Mouse (Mus musculus) midbrain, embryonic 11.5 days (tissue): Measurements from ENCODE around the gene Dnah6. TPM values are rescaled to one million over a fixed set of nuclear protein-coding genes. Genes with fewer than 3 reads are reported as not detected.
A peak's percentile ranks its signal among the peaks of the same experiment; 100 is the strongest.

Experiments
- ATAC-seq: fragments of 200-750 bp; cut with Nextera tagmentation; 2 replicates; pipeline ENCODE4 v1.8.0; 2017; ENCODE audit warnings: moderate TSS enrichment, moderate library complexity; ENCODE audit not compliant: low FRiP score
- DNase-seq: peaks from one replicate; pipeline ENCODE4 v3.0.0; 2015; ENCODE audit warnings: low spot score; ENCODE audit errors: missing footprints
- H3K27ac ChIP-seq: fragments of 300-500 bp; sonication (generic); 2 replicates; pipeline ENCODE4 v1.5.1; 2014; ENCODE audit warnings: low read depth, low read length
- H3K27me3 ChIP-seq: fragments of 300-500 bp; sonication (generic); 2 replicates; pipeline ENCODE4 v1.6.1; 2014; ENCODE audit warnings: mild to moderate bottlenecking, low read length, moderate library complexity, mixed read lengths; ENCODE audit not compliant: control insufficient read depth, insufficient read depth
- H3K36me3 ChIP-seq: fragments of 300-500 bp; sonication (generic); 2 replicates; pipeline ENCODE4 v1.6.1; 2014; ENCODE audit warnings: mild to moderate bottlenecking, low read length, moderate library complexity, mixed read lengths; ENCODE audit not compliant: control insufficient read depth, insufficient read depth
- H3K4me1 ChIP-seq: fragments of 300-500 bp; sonication (generic); 2 replicates; pipeline ENCODE4 v1.6.1; 2014; ENCODE audit warnings: low read length; ENCODE audit not compliant: control insufficient read depth, insufficient read depth
- H3K4me2 ChIP-seq: fragments of 300-500 bp; sonication (generic); 2 replicates; pipeline ENCODE4 v1.6.1; 2014; ENCODE audit warnings: mild to moderate bottlenecking, moderate library complexity
- H3K4me3 ChIP-seq: fragments of 300-500 bp; sonication (generic); 2 replicates; pipeline ENCODE4 v1.5.1; 2014; ENCODE audit warnings: low read depth, low read length
- H3K9ac ChIP-seq: fragments of 300-500 bp; sonication (generic); 2 replicates; pipeline ENCODE4 v1.6.1; 2014; ENCODE audit warnings: low read length
- H3K9me3 ChIP-seq: fragments of 300-500 bp; sonication (generic); 2 replicates; pipeline ENCODE4 v1.6.1; 2016; ENCODE audit warnings: low read length; ENCODE audit not compliant: control insufficient read depth
- WGBS: fragments of 180-500 bp; shearing (Covaris S2); extraction: QIAGEN DNeasy Blood & Tissue Kit; methylation state at CpG from one replicate; pipeline ENCODE4 v1.1.7; 2014; 5-methylcytosine and 5-hydroxymethylcytosine counted together
- polyA plus RNA-seq: library from polyadenylated mRNA; unstranded; fragments of >200 nt; fragmentation: Nextera tagmentation; extraction: Ambion mirVana; gene quantifications from 2 replicates; pipeline ENCODE4 v1.2.1, GENCODE M21; 2014

Gene Dnah6
- polyA plus RNA-seq, 1 experiment from 2014 or later, result 0.05 TPM

DNA sequence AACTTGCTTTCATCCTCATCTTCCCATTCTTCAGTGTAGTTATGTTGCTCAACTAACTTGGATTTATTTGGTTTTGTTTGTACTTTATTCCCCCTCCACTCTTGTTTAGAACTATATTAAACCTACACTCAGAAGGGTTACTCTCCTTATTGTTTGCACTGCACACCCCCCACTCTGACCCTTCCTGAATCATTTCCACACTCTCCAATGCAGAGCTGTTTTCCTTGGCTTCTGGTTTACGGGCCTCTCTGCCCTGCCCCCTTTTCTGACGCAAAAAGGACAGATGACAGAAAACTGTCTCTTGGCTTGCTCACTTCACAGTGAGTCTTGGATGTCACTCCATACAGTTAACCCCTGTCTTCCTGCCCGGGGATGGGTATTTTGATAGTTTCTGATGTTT lies 38.5 kb downstream of the Dnah6 start:
- no peak overlapping the region for H3K9ac ChIP-seq
- no peaks in the 10 kb centered on the region for H3K27me3 ChIP-seq
- ATAC-seq, result no peak
- H3K27ac ChIP-seq, result no peak overlapping the region
- no peak for DNase-seq
- no peak overlapping the region for H3K4me2 ChIP-seq
- no peaks in the 10 kb centered on the region for H3K4me1 ChIP-seq
- 75% methylated on average over 3 of the region's 3 CpGs for WGBS
- H3K4me3 ChIP-seq, result no peak overlapping the region
- H3K9me3 ChIP-seq, result no peaks in the 10 kb centered on the region
- no peaks in the 10 kb centered on the region for H3K36me3 ChIP-seq

DNA sequence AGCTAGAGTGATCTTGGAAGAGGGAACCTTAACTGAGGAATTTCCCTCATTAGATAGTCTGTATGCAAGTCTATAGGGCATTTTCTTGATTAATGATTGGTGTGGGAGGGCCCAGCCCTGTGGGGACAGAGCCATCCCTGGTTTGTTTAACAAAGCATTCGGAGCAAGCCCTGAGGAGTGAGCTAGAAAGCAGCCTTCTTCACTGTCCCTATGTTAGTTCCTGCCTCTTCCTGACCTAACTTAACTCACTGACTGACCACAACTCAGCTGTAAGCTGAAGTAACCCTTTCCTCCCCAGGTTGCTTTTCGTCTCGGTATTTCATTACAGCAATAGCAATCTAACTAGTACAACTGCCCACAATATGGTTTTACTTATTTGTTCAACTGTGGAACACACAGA lies 39.0 kb downstream of the Dnah6 start:
- Histone ChIP-seq H3K36me3 (no peaks in the 10 kb centered on the region), H3K4me2 (no peak overlapping the region), H3K27ac (no peak overlapping the region), H3K4me1 (no peaks in the 10 kb centered on the region), H3K4me3 (no peak overlapping the region), H3K9me3 (no peaks in the 10 kb centered on the region), H3K9ac (no peak overlapping the region), H3K27me3 (no peaks in the 10 kb centered on the region)
- no peak for ATAC-seq
- DNase-seq, result peak; percentile 56
- WGBS, result 41% methylated on average over 3 of the region's 3 CpGs

DNA sequence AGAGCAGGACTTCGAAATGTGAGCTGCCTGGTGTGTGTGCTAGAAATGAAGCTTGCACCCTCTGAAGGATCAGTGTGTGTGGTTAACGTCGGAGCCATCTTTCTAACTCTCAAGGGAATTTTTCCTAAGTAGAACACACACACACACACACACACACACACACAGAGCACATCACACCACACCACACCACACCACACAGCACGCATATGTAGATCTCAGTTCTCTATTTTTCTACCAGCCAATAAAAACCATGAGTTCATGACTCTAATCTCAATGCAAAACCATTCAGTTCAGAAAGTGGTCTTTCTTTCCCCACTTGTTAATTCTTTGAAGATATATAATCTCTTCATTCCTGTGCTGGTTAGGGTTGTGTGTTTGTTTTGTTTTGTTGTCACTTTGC lies 39.4 kb downstream of the Dnah6 start:
- H3K27ac ChIP-seq, result no peak overlapping the region
- 82% methylated on average over 4 of the region's 4 CpGs for WGBS
- H3K27me3 ChIP-seq, result no peaks in the 10 kb centered on the region
- no peaks in the 10 kb centered on the region for H3K4me1 ChIP-seq
- no peak for ATAC-seq
- H3K9ac ChIP-seq, result no peak overlapping the region
- H3K36me3 ChIP-seq, result no peaks in the 10 kb centered on the region
- no peak overlapping the region for H3K4me3 ChIP-seq
- no peak overlapping the region for H3K4me2 ChIP-seq
- no peaks in the 10 kb centered on the region for H3K9me3 ChIP-seq
- peak; percentile 35 for DNase-seq

DNA sequence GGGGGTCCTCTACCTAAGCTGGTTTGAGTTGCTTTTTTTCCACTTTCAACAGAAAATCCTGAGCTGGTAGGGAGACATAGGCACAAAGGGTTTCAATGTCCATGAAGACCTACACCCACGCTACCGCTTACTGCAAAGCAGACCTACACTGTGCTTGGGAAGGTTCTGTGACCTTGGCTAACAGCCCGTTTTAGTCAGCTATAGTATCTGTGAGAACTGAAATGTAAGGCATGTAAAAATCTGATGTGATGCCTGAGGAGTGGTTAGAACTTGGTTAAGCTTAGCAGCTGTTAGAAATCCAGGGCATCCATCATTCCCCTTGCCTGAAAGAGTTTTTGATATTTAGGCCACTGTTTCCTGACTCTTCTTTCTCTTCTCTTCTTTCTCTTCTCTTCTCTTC lies 46.3 kb downstream of the Dnah6 start:
- Histone ChIP-seq H3K9me3 (no peaks in the 10 kb centered on the region), H3K9ac (no peak overlapping the region), H3K4me2 (no peak overlapping the region), H3K4me3 (no peak overlapping the region), H3K36me3 (no peaks in the 10 kb centered on the region), H3K27ac (no peak overlapping the region), H3K4me1 (no peaks in the 10 kb centered on the region), H3K27me3 (no peaks in the 10 kb centered on the region)
- WGBS, result 81% methylated on average over 3 of the region's 3 CpGs
- DNase-seq (peak; percentile 59), ATAC-seq (no peak)

DNA sequence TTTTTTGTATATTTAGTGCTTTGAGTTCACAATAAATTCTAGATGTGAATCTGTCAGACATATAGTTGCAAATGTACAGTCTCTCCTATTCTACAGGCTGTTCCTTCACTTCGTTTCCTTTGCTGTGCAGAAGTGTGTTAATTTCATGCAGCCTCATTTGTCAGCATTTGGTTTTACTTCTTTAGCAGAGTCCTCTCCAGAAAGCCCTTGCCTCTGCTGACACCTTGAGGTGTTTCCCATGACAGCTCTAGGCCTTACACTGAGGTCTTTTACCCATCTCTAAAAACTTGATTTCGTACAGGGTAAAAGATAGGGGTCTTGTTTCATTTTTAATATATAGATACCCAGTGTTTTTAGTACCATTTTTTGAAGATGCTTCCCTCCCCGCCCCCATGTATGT lies 54.2 kb downstream of the Dnah6 start:
- no peaks in the 10 kb centered on the region for H3K9me3 ChIP-seq
- WGBS, result 84% methylated on average over 3 of the region's 3 CpGs
- H3K36me3 ChIP-seq, result no peaks in the 10 kb centered on the region
- H3K27ac ChIP-seq, result no peak overlapping the region
- DNase-seq (no peak), ATAC-seq (no peak)
- no peak overlapping the region for H3K9ac ChIP-seq
- no peak overlapping the region for H3K4me3 ChIP-seq
- no peak overlapping the region for H3K4me2 ChIP-seq
- H3K4me1 ChIP-seq, result no peaks in the 10 kb centered on the region
- H3K27me3 ChIP-seq, result no peaks in the 10 kb centered on the region

DNA sequence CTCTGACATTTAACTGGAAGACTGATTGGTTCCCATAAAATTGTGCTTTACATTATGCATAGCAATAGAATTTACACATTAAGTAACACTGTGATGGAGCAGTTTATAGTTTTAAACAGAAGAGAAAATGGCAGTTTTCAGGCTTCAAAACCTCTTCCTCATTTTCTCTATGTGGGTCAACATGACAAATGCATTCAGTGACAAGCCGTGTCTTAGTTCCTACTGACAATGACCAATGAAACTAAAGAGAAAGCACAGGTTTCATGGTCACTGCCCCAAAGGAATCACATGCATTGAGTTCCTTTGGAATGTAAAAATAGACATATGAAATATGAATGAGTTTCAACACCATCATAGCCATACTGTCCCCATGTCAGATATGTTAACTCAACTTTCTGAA lies 58.5 kb downstream of the Dnah6 start:
- Histone ChIP-seq H3K27me3 (no peaks in the 10 kb centered on the region), H3K4me3 (no peak overlapping the region), H3K4me2 (no peak overlapping the region), H3K9me3 (no peaks in the 10 kb centered on the region), H3K9ac (no peak overlapping the region), H3K4me1 (no peaks in the 10 kb centered on the region), H3K36me3 (no peaks in the 10 kb centered on the region), H3K27ac (no peak overlapping the region)
- no peak for ATAC-seq
- 82% methylated on average over 1 of the region's 1 CpGs for WGBS
- no peak for DNase-seq

DNA sequence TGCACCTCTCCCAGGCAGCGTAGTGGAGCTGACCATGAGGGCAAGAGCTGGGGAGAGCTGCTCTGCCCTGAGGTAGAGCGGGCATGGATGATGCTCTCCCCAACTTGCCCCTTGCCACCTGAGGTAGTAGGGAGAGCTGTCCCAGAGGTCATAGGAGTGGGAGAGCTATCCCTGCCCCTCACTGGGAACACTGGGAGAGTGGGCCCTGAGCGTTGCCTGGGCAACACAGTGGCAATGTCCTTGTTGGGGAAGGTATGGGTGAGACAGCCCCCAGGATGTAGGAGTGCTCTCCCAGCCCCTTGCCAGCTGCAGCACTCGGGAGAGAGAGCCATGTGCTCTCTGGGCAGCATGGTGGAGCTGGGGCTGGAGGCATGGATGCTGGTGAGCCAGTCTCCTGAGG lies 60.1 kb downstream of the Dnah6 start:
- 88% methylated on average over 4 of the region's 4 CpGs for WGBS
- DNase-seq (no peak), ATAC-seq (peak; percentile 24; the same call in 1 of the 2 replicates)
- H3K27me3 ChIP-seq, result no peaks in the 10 kb centered on the region
- H3K36me3 ChIP-seq, result no peaks in the 10 kb centered on the region
- no peak overlapping the region for H3K27ac ChIP-seq
- no peak overlapping the region for H3K4me2 ChIP-seq
- no peak overlapping the region for H3K9ac ChIP-seq
- H3K4me1 ChIP-seq, result no peaks in the 10 kb centered on the region
- H3K4me3 ChIP-seq, result no peak overlapping the region
- H3K9me3 ChIP-seq, result no peaks in the 10 kb centered on the region

DNA sequence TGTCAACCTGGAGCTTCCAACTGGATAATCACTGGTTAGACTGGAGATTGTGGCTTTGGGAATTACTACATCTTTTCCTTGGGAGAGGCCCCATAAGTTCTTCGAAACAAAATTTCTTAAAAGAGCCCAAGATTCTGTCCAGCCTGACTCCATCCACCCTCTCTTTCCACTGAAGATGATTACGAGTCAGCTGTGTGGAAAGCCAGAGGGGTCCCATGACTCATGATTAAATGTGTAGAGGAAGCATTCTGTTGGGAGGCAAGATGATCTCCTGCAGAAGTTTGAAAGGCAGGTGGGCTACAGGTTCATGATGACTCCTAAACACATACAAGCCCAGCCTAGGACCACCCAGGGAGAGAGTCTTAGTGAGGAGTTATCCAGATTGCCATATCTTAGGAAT lies 66.0 kb downstream of the Dnah6 start:
- H3K27ac ChIP-seq, result no peak overlapping the region
- no peak overlapping the region for H3K4me3 ChIP-seq
- no peak overlapping the region for H3K9ac ChIP-seq
- ATAC-seq (no peak), DNase-seq (no peak)
- H3K4me2 ChIP-seq, result no peak overlapping the region
- H3K27me3 ChIP-seq, result no peaks in the 10 kb centered on the region
- H3K9me3 ChIP-seq, result no peaks in the 10 kb centered on the region
- no peaks in the 10 kb centered on the region for H3K36me3 ChIP-seq
- H3K4me1 ChIP-seq, result no peaks in the 10 kb centered on the region
- 87% methylated on average over 2 of the region's 2 CpGs for WGBS

DNA sequence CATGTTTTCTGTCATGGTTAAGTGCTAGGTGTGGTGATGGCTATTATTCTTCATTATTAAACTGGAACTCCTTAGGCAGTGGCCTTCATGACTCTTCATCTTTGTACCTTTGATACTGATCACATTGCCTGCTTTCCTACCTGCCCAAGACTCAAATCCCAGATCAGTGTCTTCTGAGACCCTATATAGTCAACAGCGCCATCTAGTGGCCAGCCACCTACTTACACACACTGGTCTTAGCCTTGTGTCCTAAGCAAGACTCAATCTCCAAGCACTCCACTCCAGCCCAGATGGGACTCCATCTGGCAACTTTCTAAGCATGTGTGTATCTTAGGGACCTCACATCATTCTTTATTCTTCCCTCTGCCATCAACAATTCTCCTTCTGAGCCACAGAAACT lies 67.8 kb downstream of the Dnah6 start:
- Histone ChIP-seq H3K27ac (no peak overlapping the region), H3K36me3 (no peaks in the 10 kb centered on the region), H3K9me3 (no peaks in the 10 kb centered on the region), H3K4me1 (no peaks in the 10 kb centered on the region), H3K4me2 (no peak overlapping the region), H3K27me3 (no peaks in the 10 kb centered on the region), H3K9ac (no peak overlapping the region), H3K4me3 (no peak overlapping the region)
- 0% methylated on average over 1 of the region's 1 CpGs for WGBS
- DNase-seq, result peak; percentile 97
- ATAC-seq, result peak; percentile 81

DNA sequence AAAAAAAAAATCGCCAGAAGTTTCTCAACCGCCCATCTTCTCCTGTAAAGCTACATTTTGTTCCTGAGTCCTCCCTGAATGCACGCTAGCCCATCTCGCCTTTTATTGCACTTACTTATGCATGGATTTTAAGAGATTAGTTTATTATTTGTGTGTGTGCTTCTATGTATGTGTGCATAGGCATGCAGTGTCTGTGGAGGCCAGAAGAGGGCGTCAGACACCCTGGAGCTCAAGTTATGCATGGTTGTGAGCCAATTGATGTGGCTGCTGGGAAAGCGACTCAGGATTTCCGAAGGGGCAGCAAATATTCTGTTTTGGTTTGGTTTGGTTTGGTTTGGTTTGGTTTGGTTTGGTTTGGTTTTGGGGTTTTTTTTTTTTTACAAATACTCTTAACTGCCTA lies 78.0 kb downstream of the Dnah6 start:
- no peak for ATAC-seq
- 90% methylated on average over 7 of the region's 7 CpGs for WGBS
- DNase-seq, result no peak
- no peak overlapping the region for H3K4me2 ChIP-seq
- no peak overlapping the region for H3K4me3 ChIP-seq
- H3K9me3 ChIP-seq, result no peaks in the 10 kb centered on the region
- H3K27ac ChIP-seq, result no peak overlapping the region
- H3K9ac ChIP-seq, result no peak overlapping the region
- no peaks in the 10 kb centered on the region for H3K27me3 ChIP-seq
- H3K4me1 ChIP-seq, result no peaks in the 10 kb centered on the region
- no peaks in the 10 kb centered on the region for H3K36me3 ChIP-seq
